Mouse (Mus musculus) intestine, postnatal 0 days (tissue): ENCODE data around the gene Dnah17. TPM values are rescaled to one million over a fixed set of nuclear protein-coding genes. Genes with fewer than 3 reads are reported as not detected.

Source experiments
- ATAC-seq: fragments of 200-750 bp; cut with Nextera tagmentation; 2 replicates; pipeline ENCODE4 v1.8.0; 2017; ENCODE audit warnings: mild to moderate bottlenecking, moderate TSS enrichment, moderate library complexity
- H3K27ac ChIP-seq: fragments of 300-500 bp; sonication (generic); 2 replicates; pipeline ENCODE4 v1.5.1; 2014; ENCODE audit warnings: mild to moderate bottlenecking, low read depth, low read length, moderate library complexity
- H3K27me3 ChIP-seq: fragments of 300-500 bp; sonication (generic); replicated peaks from 2 replicates; pipeline ENCODE4 v1.6.1; 2014; ENCODE audit warnings: low read length, mixed read lengths; ENCODE audit not compliant: control insufficient read depth, insufficient read depth
- H3K36me3 ChIP-seq: fragments of 300-500 bp; sonication (generic); 2 replicates; pipeline ENCODE4 v1.6.1; 2014; ENCODE audit warnings: mild to moderate bottlenecking, moderate library complexity; ENCODE audit not compliant: control insufficient read depth, insufficient read depth
- H3K4me1 ChIP-seq: fragments of 300-500 bp; sonication (generic); replicated peaks from 2 replicates; pipeline ENCODE4 v1.6.1; 2014; ENCODE audit warnings: antibody characterized with exemption, low read length, mixed read lengths; ENCODE audit not compliant: control insufficient read depth, insufficient read depth
- H3K4me2 ChIP-seq: fragments of 300-500 bp; sonication (generic); replicated peaks from 2 replicates; pipeline ENCODE4 v1.6.1; 2014; ENCODE audit warnings: low read depth, mild to moderate bottlenecking, moderate library complexity
- H3K4me3 ChIP-seq: fragments of 300-500 bp; sonication (generic); 2 replicates; pipeline ENCODE4 v1.5.1; 2014; ENCODE audit warnings: low read depth, low read length
- H3K9ac ChIP-seq: fragments of 300-500 bp; sonication (generic); 2 replicates; pipeline ENCODE4 v1.6.1; 2014; ENCODE audit warnings: mild to moderate bottlenecking, low read depth, low read length
- H3K9me3 ChIP-seq: fragments of 300-500 bp; sonication (generic); 2 replicates; pipeline ENCODE4 v1.6.1; 2016; ENCODE audit warnings: mixed run types; ENCODE audit not compliant: control insufficient read depth
- CTCF ChIP-seq: sonication (generic); IDR thresholded peaks from 2 replicates; pipeline ENCODE4 v1.5.1; 2016; ENCODE audit warnings: low read depth, mild to moderate bottlenecking, control low read depth, antibody characterized with exemption, moderate library complexity
- WGBS: fragments of 180-500 bp; shearing (Covaris S2); extraction: QIAGEN DNeasy Blood & Tissue Kit; methylation state at CpG from one replicate; pipeline ENCODE4 v1.1.7; 2014; 5-methylcytosine and 5-hydroxymethylcytosine counted together
- polyA plus RNA-seq: library from polyadenylated mRNA; unstranded; fragments of >200 nt; fragmentation: Nextera tagmentation; extraction: Ambion mirVana; gene quantifications from 2 replicates; pipeline ENCODE4 v1.2.1, GENCODE M21; 2015

Gene Dnah17
- 0.03 and 0.05 TPM in 2 replicates for polyA plus RNA-seq

DNA sequence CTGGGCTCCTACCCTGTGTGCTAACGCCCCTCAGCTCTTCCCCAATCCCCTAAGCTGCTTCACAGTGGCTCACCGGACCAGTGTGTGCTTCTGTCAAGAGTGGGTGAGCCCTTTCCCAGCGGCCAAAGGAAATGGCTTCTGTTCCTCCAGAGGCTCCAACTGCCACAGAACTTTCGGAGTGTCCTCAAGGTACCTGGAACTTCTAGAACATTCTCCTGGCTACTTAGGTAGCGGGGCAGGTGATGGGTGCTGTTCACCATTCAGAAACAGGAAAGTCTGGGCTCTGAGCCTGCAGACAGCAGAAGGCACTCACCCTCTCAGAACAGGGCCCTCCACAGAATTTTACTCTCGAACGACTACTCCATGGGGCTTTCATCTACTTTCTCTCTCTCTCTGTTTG is at the start of gene Dnah17:
Gene Dnah17 (minus strand): TSS at position 101 of the 400 bp plus-strand sequence.
- Histone ChIP-seq H3K4me2 (no peak within 1 kb of the TSS), H3K4me3 (no peak within 1 kb of the TSS), H3K27me3 (no peaks in the 10 kb centered on the region), H3K36me3 (no peaks in the 10 kb centered on the region), H3K9me3 (no peaks in the 10 kb centered on the region), H3K9ac (no peak within 1 kb of the TSS), H3K4me1 (no peaks in the 10 kb centered on the region), H3K27ac (no peak within 1 kb of the TSS)
- TF ChIP-seq CTCF: no peak
- 87% methylated on average over 7 of the region's 7 CpGs for WGBS
- no peak for ATAC-seq

- Histone ChIP-seq H3K4me1 (no peaks in the 10 kb centered on the region), H3K36me3 (peaks cover 81% of the 10 kb centered on the region), H3K9ac (no peak overlapping the region), H3K9me3 (no peaks in the 10 kb centered on the region), H3K27ac (no peak overlapping the region), H3K27me3 (no peaks in the 10 kb centered on the region), H3K4me3 (no peak overlapping the region), H3K4me2 (no peak overlapping the region)
- no peak for ATAC-seq
- no peak for TF ChIP-seq CTCF
- WGBS: 86% methylated on average over 7 of the region's 7 CpGs
These were observed 49.8 kb upstream of the Dnah17 start for GRCm38 (mm10) chr11:118180199-118180598.

DNA sequence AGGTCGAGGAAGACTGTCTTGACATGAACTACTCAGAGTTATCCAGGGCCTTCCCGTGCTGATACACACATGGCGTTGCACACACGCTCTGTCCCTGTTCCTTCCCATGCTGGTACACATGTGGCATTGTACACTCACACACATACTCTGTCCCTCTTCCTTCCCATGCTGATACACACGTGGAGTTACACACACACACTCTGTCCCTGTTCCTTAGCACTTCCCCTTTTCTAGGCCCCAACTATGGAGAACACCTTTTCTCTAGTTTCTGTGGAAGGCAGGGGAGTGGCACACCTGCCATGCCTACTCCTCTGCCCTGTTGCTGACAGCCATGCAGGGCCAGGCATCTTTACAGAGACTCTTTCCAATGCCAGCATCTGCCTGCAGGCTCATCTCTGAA is 47.8 kb upstream of the Dnah17 start:
- Histone ChIP-seq H3K36me3 (peaks cover 67% of the 10 kb centered on the region), H3K4me3 (no peak overlapping the region), H3K9me3 (no peaks in the 10 kb centered on the region), H3K4me2 (no peak overlapping the region), H3K27me3 (no peaks in the 10 kb centered on the region), H3K4me1 (no peaks in the 10 kb centered on the region), H3K9ac (no peak overlapping the region), H3K27ac (no peak overlapping the region; the same call in 1 of the 2 replicates)
- ATAC-seq: no peak
- TF ChIP-seq CTCF: no peak
- WGBS: 92% methylated on average over 5 of the region's 5 CpGs

DNA sequence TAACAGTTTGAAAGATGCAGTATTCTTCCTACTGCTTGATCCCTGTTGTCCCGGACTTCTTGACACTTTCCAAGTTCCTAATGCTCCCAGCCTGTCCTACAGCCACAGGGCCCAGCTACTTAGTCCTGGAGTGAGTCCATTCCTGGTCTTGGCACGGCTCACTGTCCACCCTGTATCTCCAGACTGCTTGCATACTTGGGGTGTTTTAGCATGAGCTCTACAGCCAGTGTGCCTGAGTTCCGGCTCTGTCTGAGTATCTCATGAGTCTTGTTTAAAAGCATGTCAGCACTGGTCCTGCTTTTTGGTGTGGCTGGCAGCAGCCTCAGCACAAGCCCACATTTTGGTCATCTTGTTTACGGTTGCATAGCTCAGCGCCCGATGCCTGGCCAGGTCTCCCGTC is 44.3 kb upstream of the Dnah17 start:
- Histone ChIP-seq H3K27me3 (no peaks in the 10 kb centered on the region), H3K4me2 (no peak overlapping the region), H3K4me1 (no peaks in the 10 kb centered on the region), H3K27ac (no peak overlapping the region), H3K4me3 (no peak overlapping the region), H3K9me3 (no peaks in the 10 kb centered on the region), H3K36me3 (peaks cover 57% of the 10 kb centered on the region), H3K9ac (no peak overlapping the region)
- ATAC-seq: no peak
- WGBS: 72% methylated on average over 7 of the region's 7 CpGs
- TF ChIP-seq CTCF: no peak

DNA sequence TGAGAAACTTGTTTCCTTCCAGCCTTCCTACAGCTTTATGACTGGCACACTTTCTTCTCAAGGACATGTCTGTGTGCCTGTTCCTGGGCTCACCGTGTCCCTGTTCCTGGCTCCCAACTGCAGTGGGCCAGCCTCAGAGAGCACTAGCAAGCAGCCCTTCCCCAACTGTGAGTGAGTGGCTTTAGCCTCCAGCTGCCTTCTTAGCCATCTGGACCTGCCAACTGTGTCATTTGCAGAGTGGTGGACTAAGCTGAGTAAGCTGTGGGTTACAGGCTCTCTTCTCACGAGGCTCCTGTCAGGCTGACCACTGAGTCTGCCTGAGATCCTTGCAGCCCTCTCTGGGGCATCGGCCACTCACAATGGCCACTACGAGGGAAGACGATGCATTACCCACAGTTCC is 42.3 kb upstream of the Dnah17 start:
- H3K36me3 ChIP-seq: peaks cover 50% of the 10 kb centered on the region
- ATAC-seq: no peak
- TF ChIP-seq CTCF: no peak
- 75% methylated on average over 5 of the region's 5 CpGs for WGBS
- H3K9ac ChIP-seq: no peak overlapping the region
- no peaks in the 10 kb centered on the region for H3K27me3 ChIP-seq
- no peaks in the 10 kb centered on the region for H3K4me1 ChIP-seq
- H3K9me3 ChIP-seq: no peaks in the 10 kb centered on the region
- no peak overlapping the region for H3K4me2 ChIP-seq
- H3K27ac ChIP-seq: no peak overlapping the region
- no peak overlapping the region for H3K4me3 ChIP-seq

- no peaks in the 10 kb centered on the region for H3K27me3 ChIP-seq
- H3K9me3 ChIP-seq: no peaks in the 10 kb centered on the region
- H3K4me2 ChIP-seq: no peak overlapping the region
- no peak overlapping the region for H3K4me3 ChIP-seq
- ATAC-seq: no peak
- H3K4me1 ChIP-seq: no peaks in the 10 kb centered on the region
- WGBS: 90% methylated on average over 5 of the region's 5 CpGs
- no peak overlapping the region for H3K27ac ChIP-seq
- H3K36me3 ChIP-seq: peaks cover 57% of the 10 kb centered on the region
- H3K9ac ChIP-seq: no peak overlapping the region
- no peak for TF ChIP-seq CTCF
These were observed 39.9 kb upstream of the Dnah17 start for GRCm38 (mm10) chr11:118170333-118170732.

DNA sequence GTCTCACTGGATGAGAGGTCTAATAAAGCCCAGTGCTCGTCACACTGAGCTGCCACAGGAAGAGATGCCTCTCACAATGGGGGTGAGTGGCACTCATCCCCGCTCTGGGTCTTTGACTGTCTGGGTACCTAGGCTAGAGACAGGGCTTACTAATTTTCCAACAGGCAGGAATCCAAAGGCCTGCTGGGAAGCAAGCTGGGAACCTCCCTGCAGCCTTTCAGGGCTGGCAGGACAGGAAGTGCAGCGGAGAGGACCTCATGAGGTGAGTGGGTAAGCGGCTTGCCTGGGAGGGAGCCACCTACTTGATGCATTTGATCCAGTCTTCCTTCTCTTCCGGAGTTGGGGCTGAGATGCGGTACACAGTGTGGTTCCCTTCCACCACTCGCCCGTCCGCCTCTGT is 38.3 kb upstream of the Dnah17 start:
- peaks cover 71% of the 10 kb centered on the region for H3K36me3 ChIP-seq
- H3K27me3 ChIP-seq: no peaks in the 10 kb centered on the region
- WGBS: 82% methylated on average over 9 of the region's 9 CpGs
- TF ChIP-seq CTCF: no peak
- no peak overlapping the region for H3K4me3 ChIP-seq
- no peaks in the 10 kb centered on the region for H3K9me3 ChIP-seq
- no peaks in the 10 kb centered on the region for H3K4me1 ChIP-seq
- no peak overlapping the region for H3K4me2 ChIP-seq
- ATAC-seq: no peak
- no peak overlapping the region for H3K9ac ChIP-seq
- no peak overlapping the region for H3K27ac ChIP-seq
